ENCODE assay signal across 8 mouse cellular contexts in genomic region chr5:122849521-122850318, GRCm38 (mm10). TPM values are rescaled to one million over a fixed set of nuclear protein-coding genes. Genes with fewer than 3 reads are reported as not detected.
A peak's percentile ranks its signal among the peaks of the same experiment; 100 is the strongest.
DNase-seq lines count a peak whose midpoint lies in the region; ATAC-seq lines count a peak whose summit lies in the region.

Gene Rnf34, plus strand, starts transcription at chr5:122850048.

- H3K27ac ChIP-seq in heart, embryonic 10.5 days = peak within 1 kb of the TSS; percentile 97
- peak within 1 kb of the TSS; percentile 95 for H3K27ac ChIP-seq in kidney, embryonic 15.5 days

- no peaks in the 10 kb centered on the region for H3K9me3 ChIP-seq in heart, embryonic 10.5 days
- no peaks in the 10 kb centered on the region for H3K9me3 ChIP-seq in kidney, embryonic 15.5 days (replicated peaks)

- peak within 1 kb of the TSS; percentile 93 for H3K9ac ChIP-seq in kidney, embryonic 15.5 days

- ATAC-seq in erythroblast, adult 5-6 weeks (replicated peaks; ENCODE audit: low FRiP score, poor library complexity, severe bottlenecking) = peak; percentile 98
- peak; percentile 99 for ATAC-seq in kidney, embryonic 15.5 days (replicated peaks; ENCODE audit: low FRiP score)
- ATAC-seq in monocyte, adult 5-6 weeks (replicated peaks; ENCODE audit: insufficient number of reproducible peaks, low FRiP score, low TSS enrichment, poor library complexity, severe bottlenecking) = peak; percentile 97

- peaks cover 15% of the 10 kb centered on the region for H3K4me1 ChIP-seq in heart, embryonic 10.5 days
- peaks cover 17% of the 10 kb centered on the region for H3K4me1 ChIP-seq in kidney, embryonic 15.5 days

- peak within 1 kb of the TSS; percentile 85 for H3K4me2 ChIP-seq in kidney, embryonic 15.5 days

- H3K4me3 ChIP-seq in heart, embryonic 10.5 days = peak within 1 kb of the TSS; percentile 86
- peak within 1 kb of the TSS; percentile 96 for H3K4me3 ChIP-seq in kidney, embryonic 15.5 days (replicated peaks)

- no peaks in the 10 kb centered on the region for H3K36me3 ChIP-seq in heart, embryonic 10.5 days
- no peaks in the 10 kb centered on the region for H3K36me3 ChIP-seq in kidney, embryonic 15.5 days

- WGBS in heart, embryonic 10.5 days = 1% methylated on average over 61 of the region's 61 CpGs
- WGBS in kidney, embryonic 15.5 days = under 1% methylated on average over 59 of the region's 61 CpGs

- peak; percentile 95 to 97 for DNase-seq in B cell, adult 2 months
- peak; percentile 99 for DNase-seq in brain, adult 2 months (ENCODE audit: low read depth, low spot score)
- DNase-seq in heart, embryonic 10.5 days (ENCODE audit: low spot score) = peak; percentile 99
- DNase-seq in liver = peak; percentile 100
- DNase-seq in spleen, postnatal 4 days (ENCODE audit: low spot score in 2 of 2) = peak; percentile 98

- no peaks in the 10 kb centered on the region for H3K27me3 ChIP-seq in heart, embryonic 10.5 days (ENCODE audit: insufficient read depth, poor library complexity, severe bottlenecking)
- H3K27me3 ChIP-seq in kidney, embryonic 15.5 days = no peaks in the 10 kb centered on the region

RNA-seq across cellular contexts. Expression of gene Rnf34, which starts in this region (rescaled TPM):
- 5.9 and 8.5 TPM in 2 replicates for total RNA-seq in erythroblast, adult 5-6 weeks (2015; ENCODE audit: low replicate concordance)
- 4.8 and 6.3 TPM in 2 replicates for total RNA-seq in erythroblast, adult 5-6 weeks (2017; ENCODE audit: low replicate concordance)
- 33.6 and 35.3 TPM in 2 replicates for polyA plus RNA-seq in heart, embryonic 10.5 days (2016; fragmentation: Nextera tagmentation; extraction: Ambion mirVana)
- 32.3 and 34.2 TPM in 2 replicates for polyA plus RNA-seq in kidney, embryonic 15.5 days (2015; fragmentation: Nextera tagmentation; extraction: Ambion mirVana)
- total RNA-seq in monocyte, adult 5-6 weeks (2017) = 23.9 to 25.5 TPM (median 24.1 TPM) in 3 replicates

Comparison
In these comparisons a context has a peak if more than half of its experiments do, and no peak if none do; other contexts are left out.
1. Peak in every context shown above with its lines: DNase-seq, ATAC-seq, H3K4me3 ChIP-seq and H3K27ac ChIP-seq.